Mouse (Mus musculus) embryonic facial prominence, embryonic 10.5 days (tissue): ENCODE results near the gene Crocc2. TPM values are rescaled to one million over a fixed set of nuclear protein-coding genes. Genes with fewer than 3 reads are reported as not detected.

ENCODE experiments used
- DNase-seq: peaks from one replicate; pipeline ENCODE4 v3.0.0-alpha.2; 2017; ENCODE audit warnings: low spot score
- H3K27ac ChIP-seq: fragments of 300-500 bp; sonication (generic); replicated peaks from 2 replicates; pipeline ENCODE4 v1.5.1; 2016; ENCODE audit warnings: mild to moderate bottlenecking
- H3K27me3 ChIP-seq: fragments of 300-500 bp; sonication (generic); replicated peaks from 2 replicates; pipeline ENCODE4 v1.6.1; 2016; ENCODE audit warnings: low read depth, mild to moderate bottlenecking; ENCODE audit not compliant: poor library complexity, severe bottlenecking
- H3K36me3 ChIP-seq: fragments of 300-500 bp; sonication (generic); replicated peaks from 2 replicates; pipeline ENCODE4 v1.6.1; 2016; ENCODE audit warnings: mild to moderate bottlenecking, moderate library complexity
- H3K4me1 ChIP-seq: fragments of 300-500 bp; sonication (generic); 2 replicates; pipeline ENCODE4 v1.6.1; 2016
- H3K4me3 ChIP-seq: fragments of 300-500 bp; sonication (generic); 2 replicates; pipeline ENCODE4 v1.5.1; 2016; ENCODE audit warnings: mild to moderate bottlenecking, moderate library complexity
- H3K9me3 ChIP-seq: fragments of 300-500 bp; sonication (generic); 2 replicates; pipeline ENCODE4 v1.6.1; 2016; ENCODE audit warnings: mild to moderate bottlenecking
- WGBS: fragments of 180-500 bp; shearing (Covaris S2); methylation state at CpG from one replicate; pipeline ENCODE4 v1.1.7; 2016; 5-methylcytosine and 5-hydroxymethylcytosine counted together
- polyA plus RNA-seq: library from polyadenylated mRNA; unstranded; fragments of >200 nt; fragmentation: Nextera tagmentation; extraction: Ambion mirVana; gene quantifications from 2 replicates; pipeline ENCODE4 v1.2.1, GENCODE M21; 2016

The Crocc2 gene
- polyA plus RNA-seq, 1 experiment from 2014 or later = 0.19 TPM

- Histone ChIP-seq H3K4me3 (no peak overlapping the region), H3K27me3 (peaks cover 23% of the 10 kb centered on the region), H3K9me3 (no peaks in the 10 kb centered on the region), H3K36me3 (no peaks in the 10 kb centered on the region), H3K4me1 (peaks cover 49% of the 10 kb centered on the region), H3K27ac (no peak overlapping the region; the same call in 1 of the 2 replicates)
- no peak for DNase-seq
- 93% methylated on average over 7 of the region's 7 CpGs for WGBS
Measured at GRCm38 (mm10) chr1:93227976-93228365, 59.4 kb downstream of the Crocc2 start.

DNA sequence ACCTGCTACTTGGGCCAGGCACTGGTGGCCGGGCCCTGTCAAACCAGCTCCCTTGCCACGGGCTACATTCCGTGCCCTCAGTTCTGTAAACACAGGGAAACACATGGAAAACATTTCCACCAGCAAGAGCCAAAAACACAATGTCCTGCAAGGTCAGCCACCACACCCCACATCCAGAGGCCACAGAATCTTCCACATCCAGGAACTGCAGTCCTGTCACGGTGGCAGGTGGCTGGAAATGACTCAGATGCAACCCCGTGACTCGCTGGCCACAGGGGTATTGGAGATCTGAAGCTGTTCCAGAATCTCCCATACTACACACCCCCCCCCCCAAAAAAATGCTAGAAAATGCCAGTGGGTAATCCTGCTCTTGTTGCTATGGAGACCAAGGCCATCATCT lies 60.7 kb downstream of the Crocc2 start:
- DNase-seq = no peak
- Histone ChIP-seq H3K4me1 (peaks cover 51% of the 10 kb centered on the region), H3K36me3 (no peaks in the 10 kb centered on the region), H3K27ac (no peak overlapping the region), H3K27me3 (peaks cover 22% of the 10 kb centered on the region), H3K9me3 (no peaks in the 10 kb centered on the region), H3K4me3 (no peak overlapping the region)
- 86% methylated on average over 6 of the region's 6 CpGs for WGBS

DNA sequence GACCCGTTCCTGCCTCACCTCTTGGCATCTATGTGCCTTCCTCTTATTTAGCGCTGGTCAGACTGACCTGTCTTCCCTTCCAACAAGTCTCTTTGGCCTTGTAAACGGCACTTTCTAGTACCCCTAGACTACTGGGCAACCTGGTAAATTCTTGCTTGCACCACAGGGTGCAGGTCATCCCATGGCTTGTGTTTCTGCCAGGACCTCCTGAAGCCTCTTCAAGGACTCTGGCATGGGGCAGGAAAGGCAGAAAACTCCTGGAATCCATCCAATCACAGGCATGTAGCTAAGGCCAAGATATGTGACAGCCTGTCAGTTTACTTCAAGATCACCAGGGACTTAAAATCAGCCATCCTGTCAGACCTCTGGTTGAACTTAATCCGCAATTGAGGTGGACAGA lies 61.1 kb downstream of the Crocc2 start:
- no peak for DNase-seq
- Histone ChIP-seq H3K36me3 (no peaks in the 10 kb centered on the region), H3K4me1 (peaks cover 51% of the 10 kb centered on the region), H3K4me3 (no peak overlapping the region), H3K27ac (no peak overlapping the region), H3K27me3 (peaks cover 22% of the 10 kb centered on the region), H3K9me3 (no peaks in the 10 kb centered on the region)
- WGBS = 85% methylated on average over 4 of the region's 4 CpGs

DNA sequence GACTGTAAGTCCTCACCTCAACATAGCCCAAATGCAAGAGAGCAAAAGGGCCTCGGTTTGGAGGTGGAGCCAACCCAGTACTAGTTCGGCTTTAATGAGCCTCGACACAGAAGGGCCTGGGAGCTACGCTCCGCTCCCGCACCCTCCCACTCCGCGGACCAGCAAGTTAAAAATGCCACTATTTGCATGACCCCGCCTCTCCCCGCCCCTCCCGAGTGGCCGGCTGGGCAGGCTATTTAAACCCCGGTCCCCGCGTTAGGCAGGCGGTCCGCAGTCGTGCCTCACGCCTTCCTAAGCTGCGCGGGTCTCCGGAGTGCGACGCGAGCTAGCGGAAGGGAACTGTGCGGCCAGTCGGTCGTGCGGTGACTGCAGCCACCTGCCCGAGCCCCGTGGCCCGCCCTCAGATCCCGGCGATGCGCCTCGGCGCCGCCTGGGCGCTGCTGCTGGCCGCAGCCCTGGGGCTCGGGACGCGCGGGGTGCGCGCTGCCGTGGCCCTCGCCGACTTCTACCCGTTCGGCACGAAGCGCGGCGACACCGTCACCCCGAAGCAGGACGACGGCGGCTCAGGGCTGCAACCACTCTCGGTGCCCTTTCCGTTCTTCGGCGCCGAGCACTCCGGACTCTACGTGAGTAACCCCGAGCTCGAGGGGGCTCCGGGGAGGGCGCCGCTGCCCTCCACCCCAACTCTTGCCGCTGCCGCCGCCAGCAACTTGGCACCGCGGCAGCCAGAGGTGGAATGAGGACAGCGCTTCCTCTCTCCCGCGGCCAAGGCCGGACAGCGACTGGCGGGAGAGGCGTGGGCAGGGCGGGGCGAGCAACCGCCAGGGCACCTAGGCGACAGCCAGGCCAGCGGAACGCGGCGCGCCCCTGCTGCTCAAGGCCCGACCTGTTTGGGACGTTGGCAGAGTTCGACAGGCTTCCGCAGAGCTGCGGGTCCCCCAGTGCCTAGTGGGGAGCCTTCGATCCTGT lies 67.3 kb downstream of the Crocc2 start, which contains the start of gene Sned1:
Gene Sned1 (plus strand): TSS at position 266 of the 969 bp plus-strand sequence.
- WGBS = 1% methylated on average over 100 of the region's 100 CpGs
- Histone ChIP-seq H3K36me3 (no peaks in the 10 kb centered on the region), H3K27me3 (peaks cover 53% of the 10 kb centered on the region), H3K27ac (peak within 1 kb of the TSS; percentile 81), H3K9me3 (no peaks in the 10 kb centered on the region), H3K4me1 (peaks cover 52% of the 10 kb centered on the region), H3K4me3 (peak within 1 kb of the TSS; percentile 73)
- DNase-seq = peak; percentile 93

- Histone ChIP-seq H3K27ac (peak overlapping the region; percentile 81; the same call in 1 of the 2 replicates), H3K27me3 (peaks cover 53% of the 10 kb centered on the region), H3K9me3 (no peaks in the 10 kb centered on the region), H3K36me3 (no peaks in the 10 kb centered on the region), H3K4me1 (peaks cover 52% of the 10 kb centered on the region), H3K4me3 (peak overlapping the region; percentile 73)
- 12% methylated on average over 3 of the region's 3 CpGs for WGBS
- DNase-seq = peak; percentile 57
Measured at GRCm38 (mm10) chr1:93236545-93236924, 68.0 kb downstream of the Crocc2 start.

- Histone ChIP-seq H3K27ac (no peak overlapping the region), H3K27me3 (peaks cover 53% of the 10 kb centered on the region), H3K9me3 (no peaks in the 10 kb centered on the region), H3K4me3 (0 out of 2 replicates have a peak overlapping the region, but pooled peaks have one; percentile 11), H3K4me1 (peaks cover 46% of the 10 kb centered on the region), H3K36me3 (no peaks in the 10 kb centered on the region)
- DNase-seq = no peak
- whole genome bisulfite sequencing = 90% methylated on average over 10 of the region's 10 CpGs
Measured at GRCm38 (mm10) chr1:93237676-93238075, 69.2 kb downstream of the Crocc2 start.

GRCm38 (mm10) chr1:93238201-93238600 lies 69.7 kb downstream of the Crocc2 start:
- H3K9me3 ChIP-seq = no peaks in the 10 kb centered on the region
- peaks cover 52% of the 10 kb centered on the region for H3K27me3 ChIP-seq
- H3K4me3 ChIP-seq = 0 out of 2 replicates have a peak overlapping the region, but pooled peaks have one; percentile 11
- WGBS = 56% methylated on average over 4 of the region's 4 CpGs
- H3K4me1 ChIP-seq = peaks cover 41% of the 10 kb centered on the region
- DNase-seq = peak; percentile 35
- no peak overlapping the region for H3K27ac ChIP-seq
- no peaks in the 10 kb centered on the region for H3K36me3 ChIP-seq

- DNase-seq = no peak
- no peaks in the 10 kb centered on the region for H3K36me3 ChIP-seq
- H3K9me3 ChIP-seq = no peaks in the 10 kb centered on the region
- no peaks in the 10 kb centered on the region for H3K27me3 ChIP-seq
- peaks cover 20% of the 10 kb centered on the region for H3K4me1 ChIP-seq
- H3K27ac ChIP-seq = no peak overlapping the region
- WGBS = 51% methylated on average over 2 of the region's 2 CpGs
- H3K4me3 ChIP-seq = no peak overlapping the region
Measured at GRCm38 (mm10) chr1:93245936-93246335, 77.4 kb downstream of the Crocc2 start.

GRCm38 (mm10) chr1:93252586-93252985 lies 84.1 kb downstream of the Crocc2 start:
- Histone ChIP-seq H3K4me1 (peaks cover 20% of the 10 kb centered on the region; the same call in 1 of the 2 replicates), H3K4me3 (no peak overlapping the region), H3K36me3 (peaks cover 4% of the 10 kb centered on the region; the same call in 1 of the 2 replicates), H3K27me3 (no peaks in the 10 kb centered on the region), H3K27ac (no peak overlapping the region), H3K9me3 (no peaks in the 10 kb centered on the region)
- no peak for DNase-seq
- WGBS = 55% methylated on average over 2 of the region's 2 CpGs

GRCm38 (mm10) chr1:93255761-93256160 lies 87.2 kb downstream of the Crocc2 start:
- 89% methylated on average over 7 of the region's 7 CpGs for WGBS
- Histone ChIP-seq H3K4me1 (peaks cover 20% of the 10 kb centered on the region; the same call in 1 of the 2 replicates), H3K9me3 (no peaks in the 10 kb centered on the region), H3K36me3 (peaks cover 4% of the 10 kb centered on the region; the same call in 1 of the 2 replicates), H3K27ac (no peak overlapping the region), H3K4me3 (no peak overlapping the region), H3K27me3 (no peaks in the 10 kb centered on the region)
- DNase-seq = no peak

- no peak overlapping the region for H3K27ac ChIP-seq
- H3K4me3 ChIP-seq = no peak overlapping the region
- H3K36me3 ChIP-seq = peaks cover 4% of the 10 kb centered on the region; the same call in 1 of the 2 replicates
- no peak for DNase-seq
- 76% methylated on average over 1 of the region's 1 CpGs for WGBS
- H3K4me1 ChIP-seq = peaks cover 15% of the 10 kb centered on the region; the same call in 1 of the 2 replicates
- H3K9me3 ChIP-seq = no peaks in the 10 kb centered on the region
- H3K27me3 ChIP-seq = no peaks in the 10 kb centered on the region
Measured at GRCm38 (mm10) chr1:93257560-93257959, 89.0 kb downstream of the Crocc2 start.

DNA sequence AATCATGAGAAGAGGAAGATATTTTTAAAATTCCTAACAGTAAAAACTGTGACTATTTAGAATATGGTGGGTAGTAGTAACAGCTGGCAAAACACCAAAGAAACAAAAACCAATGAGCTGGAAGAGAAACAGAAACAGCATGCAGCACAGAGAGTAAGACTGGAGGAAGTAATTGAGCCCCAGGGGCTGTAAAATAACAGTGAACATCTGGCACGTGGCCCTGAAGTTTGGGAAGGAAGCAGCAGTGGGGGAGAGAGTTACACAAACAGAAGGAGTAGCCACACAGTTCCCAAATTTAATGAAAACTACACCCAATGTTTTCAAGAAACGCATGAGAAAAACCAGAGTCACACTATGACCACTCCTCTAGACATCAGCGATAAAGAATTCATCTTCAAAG lies 98.7 kb downstream of the Crocc2 start:
- 41% methylated on average over 3 of the region's 3 CpGs for WGBS
- H3K27me3 ChIP-seq = no peaks in the 10 kb centered on the region
- no peak overlapping the region for H3K4me3 ChIP-seq
- no peaks in the 10 kb centered on the region for H3K9me3 ChIP-seq
- peak; percentile 22 for DNase-seq
- H3K27ac ChIP-seq = no peak overlapping the region
- H3K4me1 ChIP-seq = peaks cover 11% of the 10 kb centered on the region
- H3K36me3 ChIP-seq = no peaks in the 10 kb centered on the region; the same call in 1 of the 2 replicates

DNA sequence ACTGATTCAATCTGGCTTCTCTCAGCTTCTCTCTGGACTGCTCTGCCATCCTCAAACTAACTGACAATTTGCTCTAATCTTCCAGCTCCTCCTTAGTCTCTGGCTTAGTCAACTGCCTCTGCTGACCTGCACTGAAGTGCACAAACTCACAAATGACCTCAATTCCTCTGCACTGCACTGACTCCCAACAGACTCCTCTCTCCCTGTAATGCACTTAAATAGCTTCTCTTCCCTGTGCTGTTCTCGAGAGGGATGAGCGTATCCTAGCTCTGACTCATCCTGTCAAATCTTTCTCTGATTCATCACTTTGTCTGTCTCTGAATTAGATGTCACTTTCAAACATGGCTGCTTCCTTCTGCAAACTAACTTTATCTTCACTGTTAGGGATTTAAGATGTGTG lies 99.7 kb downstream of the Crocc2 start:
- H3K27ac ChIP-seq = no peak overlapping the region
- H3K4me1 ChIP-seq = peaks cover 14% of the 10 kb centered on the region
- DNase-seq = no peak
- H3K36me3 ChIP-seq = no peaks in the 10 kb centered on the region
- no peaks in the 10 kb centered on the region for H3K27me3 ChIP-seq
- H3K9me3 ChIP-seq = no peaks in the 10 kb centered on the region
- H3K4me3 ChIP-seq = no peak overlapping the region
- WGBS = 88% methylated on average over 2 of the region's 2 CpGs
